Mouse (Mus musculus) heart, adult 2 months (tissue): ENCODE measurements at regions not wholly inside any gene's neighbourhood (a gene's known extent, or its start where the extent isn't known, plus 50 kb on each side); places are given as distances from the start of the nearest gene placed in this dataset.

Experiments used
- CTCF ChIP-seq: fragments of 200-600 bp; IDR thresholded peaks from 2 replicates; pipeline ENCODE4 v1.8.1; 2022; ENCODE audit warnings: antibody characterized with exemption, mild to moderate bottlenecking, moderate library complexity
- POLR2A ChIP-seq: fragments of 200-500 bp; IDR thresholded peaks from 2 replicates; pipeline ENCODE4 v1.6.1; 2011; ENCODE audit warnings: mild to moderate bottlenecking, low read depth, low read length, control low read depth; ENCODE audit not compliant: insufficient read depth

- TF ChIP-seq CTCF (no peak), POLR2A (no peak)
These were observed 454.8 kb downstream of the Rfpl4b start for GRCm38 (mm10) chr10:38366776-38367175.
